Mouse (Mus musculus): ENCODE measurements around the gene Gm2115.

Gene Gm2115

GRCm38 (mm10) chr7:84528796-84529533 is at the start of gene Gm2115:
Gm2115 (plus strand) TSS chr7:84528954.
- DNase-seq, result peak; percentile 7

DNA sequence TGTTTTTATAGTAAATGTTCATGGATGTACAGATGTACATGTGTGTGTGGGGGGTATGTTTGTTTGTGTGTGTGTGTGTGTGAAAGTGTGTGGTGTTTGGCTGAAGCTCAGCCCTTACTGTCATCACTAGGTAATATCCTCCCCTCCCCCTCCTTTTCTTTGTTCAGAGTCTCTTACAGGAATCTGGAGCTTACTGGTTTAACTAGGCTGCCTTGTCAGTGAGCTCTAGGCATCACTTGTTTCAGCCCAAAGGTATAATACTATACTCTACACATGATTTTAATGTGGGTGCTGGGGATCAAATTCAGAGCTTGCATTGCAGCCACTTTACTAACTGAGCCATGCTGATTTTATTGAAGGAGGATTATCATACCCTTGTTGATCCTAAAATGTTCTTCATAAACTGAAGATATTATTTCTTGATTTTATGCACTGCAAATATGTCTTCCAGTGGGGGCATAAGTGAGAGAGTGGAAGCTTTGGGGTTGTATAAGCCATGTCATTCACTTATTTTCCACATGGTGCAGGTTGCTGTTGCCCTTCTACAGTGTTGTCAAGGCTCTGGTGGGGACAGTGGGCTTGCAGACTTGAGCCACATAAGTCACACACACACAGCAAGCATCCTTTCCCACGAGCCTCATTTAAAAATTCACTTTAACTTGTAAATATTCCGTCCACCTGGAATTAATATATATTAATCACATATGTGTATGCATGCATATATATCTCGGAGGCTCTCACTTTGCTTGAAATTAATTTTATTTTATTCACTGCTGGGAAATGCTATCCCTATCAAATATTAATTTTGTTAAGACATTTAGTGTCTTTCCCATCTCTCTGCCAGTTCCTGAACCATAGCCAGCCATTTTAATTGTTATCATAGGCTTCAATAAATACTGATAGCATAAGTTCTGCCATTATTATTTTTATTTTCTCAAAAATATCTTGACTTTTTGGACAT is 45.0 kb upstream of the Gm2115 start:
- no peak for DNase-seq

DNA sequence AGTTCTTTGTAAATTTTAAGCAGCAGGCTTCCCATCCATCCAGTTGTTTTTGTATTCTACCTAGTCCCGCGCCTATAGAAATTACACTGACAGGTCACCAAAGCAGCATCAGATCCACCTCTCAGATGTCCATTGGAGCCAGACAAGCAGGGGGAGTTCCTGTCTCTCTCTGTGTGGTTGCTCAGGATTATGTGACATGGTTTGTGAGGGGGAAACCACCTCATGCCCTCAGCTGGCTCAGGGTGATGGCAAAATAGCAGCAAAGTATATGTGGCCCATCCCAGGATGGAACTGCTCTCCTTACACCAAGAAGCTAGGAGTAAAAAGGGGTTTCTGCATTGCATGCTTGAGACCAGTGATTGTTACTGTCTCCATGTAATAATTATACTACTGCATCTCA is 42.3 kb upstream of the Gm2115 start:
- no peak for DNase-seq

DNA sequence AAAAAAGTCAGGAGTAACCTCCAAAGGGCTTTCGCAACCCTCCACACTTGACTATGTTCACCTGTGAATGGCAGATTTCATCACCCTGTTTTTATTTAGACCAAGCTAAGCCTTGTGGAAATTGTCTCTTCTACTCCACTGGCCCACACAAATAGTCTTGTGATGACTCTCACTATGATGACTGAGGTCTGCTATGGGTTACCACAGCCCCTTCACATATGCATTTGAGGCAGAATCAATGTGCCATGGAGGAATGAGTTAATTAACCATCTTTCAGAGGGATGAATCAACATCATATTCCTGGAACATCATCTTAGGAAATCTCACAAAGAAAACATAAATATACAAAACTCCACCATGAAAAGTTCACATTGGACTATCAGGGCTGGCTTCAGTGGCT is 25.6 kb upstream of the Gm2115 start:
- no peak for DNase-seq

- DNase-seq, result no peak
Measured at GRCm38 (mm10) chr7:84518533-84519198, 10.1 kb upstream of the Gm2115 start.

DNA sequence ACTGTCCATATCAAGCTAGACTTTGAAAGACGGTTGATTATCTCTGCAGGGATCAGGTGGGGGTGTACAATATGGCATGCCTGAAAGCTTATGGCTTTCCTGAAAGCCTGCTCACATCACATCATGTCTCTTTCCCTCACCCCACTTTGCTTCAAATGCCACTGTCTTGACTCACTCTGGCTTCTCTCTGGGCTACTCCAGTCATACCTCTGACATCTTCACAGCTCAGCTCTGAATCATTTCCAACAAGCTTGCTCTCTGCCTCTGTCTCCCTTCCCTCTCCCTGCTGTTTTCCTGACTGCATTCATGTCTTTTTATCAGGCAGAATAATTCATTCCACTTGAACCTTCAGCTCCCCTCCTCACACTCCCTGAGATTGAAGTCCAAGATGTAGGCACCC is 7.4 kb upstream of the Gm2115 start:
- DNase-seq, result no peak

DNA sequence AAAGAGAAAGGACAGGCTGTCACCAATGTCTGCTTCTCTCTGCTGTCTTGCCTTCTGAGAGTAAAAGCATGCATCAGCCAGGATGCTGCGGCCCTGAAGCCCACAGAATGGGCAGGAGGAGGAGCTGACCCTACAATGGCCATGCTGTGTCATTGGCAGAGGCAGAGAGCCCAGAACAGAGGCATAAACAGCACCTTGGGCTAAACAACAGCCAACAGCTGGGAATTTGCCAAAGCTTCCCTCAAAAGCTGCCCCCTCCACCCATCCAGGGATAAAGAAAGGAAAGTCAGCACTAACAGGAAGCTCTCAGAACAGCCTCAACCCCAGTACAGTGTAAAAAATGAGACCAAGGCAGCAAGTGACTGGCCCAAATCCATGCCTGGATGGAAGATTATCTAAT is 6.3 kb upstream of the Gm2115 start:
- DNase-seq, result no peak

- DNase-seq, result no peak
Measured at GRCm38 (mm10) chr7:84526171-84526570, 2.6 kb upstream of the Gm2115 start.

DNA sequence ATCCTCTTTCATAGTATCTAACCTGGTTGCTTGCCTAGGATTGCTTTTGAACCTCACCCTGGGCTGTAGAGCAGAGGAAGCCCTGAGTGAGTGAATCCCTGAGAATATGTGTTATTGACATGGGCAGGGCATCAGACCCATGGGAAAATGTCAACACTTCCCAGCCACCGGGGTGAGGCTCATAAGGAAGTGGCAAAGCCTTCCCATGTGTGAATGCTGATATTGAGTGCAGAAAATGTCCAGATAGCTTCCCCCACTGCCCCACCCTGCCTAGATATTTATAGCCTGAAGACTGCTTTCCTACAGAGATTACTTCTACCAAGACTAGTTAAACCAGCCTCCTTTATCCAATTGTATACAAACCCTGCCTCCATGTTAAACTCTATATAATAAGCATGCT is 4.0 kb downstream of the Gm2115 start:
- DNase-seq, result no peak

DNA sequence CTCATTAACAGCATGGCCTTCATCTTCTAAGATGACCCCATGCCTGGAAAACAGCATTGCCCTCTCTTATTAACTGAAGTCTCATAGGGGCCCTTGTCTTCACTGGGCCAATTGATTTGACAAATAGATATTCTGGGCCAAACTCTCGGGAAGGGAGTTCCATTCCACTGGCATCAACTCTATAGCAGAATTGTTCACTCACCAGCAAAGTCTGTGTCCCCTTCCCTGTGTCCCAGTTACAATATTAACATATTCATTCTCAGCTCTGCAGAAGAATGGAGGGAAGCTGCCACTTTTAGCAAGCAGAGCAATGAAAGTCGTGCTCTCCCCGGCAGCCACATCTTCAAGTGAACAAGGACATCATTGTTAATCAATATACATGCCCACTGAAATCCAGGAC is 5.9 kb downstream of the Gm2115 start:
- DNase-seq, result no peak

DNA sequence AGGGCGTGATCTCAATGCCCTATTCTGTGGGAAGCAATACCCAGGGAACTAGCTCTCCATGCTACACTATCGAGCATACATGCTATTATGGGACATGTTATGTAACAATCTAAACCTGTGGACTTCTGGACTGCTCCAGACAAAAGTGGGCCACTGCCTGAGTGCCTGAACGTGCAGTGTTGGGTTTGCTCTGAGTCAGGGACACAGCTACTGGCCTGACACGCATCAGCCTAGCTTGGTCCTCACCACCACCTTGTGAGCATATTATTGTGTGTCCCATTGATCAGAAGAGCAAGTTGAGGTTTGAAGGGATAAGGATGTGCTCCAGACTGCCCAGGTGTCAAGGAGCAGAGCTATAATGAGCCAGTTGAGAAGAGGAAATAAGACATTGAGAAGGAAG is 16.2 kb downstream of the Gm2115 start:
- no peak for DNase-seq

- DNase-seq, result no peak
Measured at GRCm38 (mm10) chr7:84546667-84547066, 17.9 kb downstream of the Gm2115 start.

- no peak for DNase-seq
Measured at GRCm38 (mm10) chr7:84551472-84551871, 22.7 kb downstream of the Gm2115 start.

- DNase-seq, result no peak
Measured at GRCm38 (mm10) chr7:84555294-84555693, 26.5 kb downstream of the Gm2115 start.

GRCm38 (mm10) chr7:84557332-84557731 is 28.6 kb downstream of the Gm2115 start:
- DNase-seq, result no peak

- no peak for DNase-seq
Measured at GRCm38 (mm10) chr7:84560500-84560899, 31.7 kb downstream of the Gm2115 start.

GRCm38 (mm10) chr7:84564236-84564635 is 35.5 kb downstream of the Gm2115 start:
- no peak for DNase-seq

DNA sequence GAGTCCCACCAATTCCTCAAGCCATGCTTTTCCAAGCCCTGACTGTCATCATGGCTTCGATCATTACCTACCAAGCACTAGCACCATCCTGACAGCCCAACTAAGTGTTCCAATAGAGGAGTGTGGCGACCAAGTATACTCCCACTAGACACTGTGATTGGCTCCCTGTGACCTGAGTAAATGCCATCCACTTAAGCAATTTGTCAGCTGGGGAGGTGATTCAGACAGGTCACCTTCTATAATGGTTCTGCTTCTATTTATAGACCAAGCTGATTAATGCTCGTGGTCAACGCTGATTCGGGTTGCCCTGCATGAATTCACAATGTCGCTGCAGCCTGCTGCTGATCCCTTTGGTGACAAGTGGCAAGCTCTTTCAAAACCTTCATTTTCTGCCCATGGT is 37.4 kb downstream of the Gm2115 start:
- no peak for DNase-seq

- no peak for DNase-seq
Measured at GRCm38 (mm10) chr7:84577034-84577433, 48.3 kb downstream of the Gm2115 start.

DNA sequence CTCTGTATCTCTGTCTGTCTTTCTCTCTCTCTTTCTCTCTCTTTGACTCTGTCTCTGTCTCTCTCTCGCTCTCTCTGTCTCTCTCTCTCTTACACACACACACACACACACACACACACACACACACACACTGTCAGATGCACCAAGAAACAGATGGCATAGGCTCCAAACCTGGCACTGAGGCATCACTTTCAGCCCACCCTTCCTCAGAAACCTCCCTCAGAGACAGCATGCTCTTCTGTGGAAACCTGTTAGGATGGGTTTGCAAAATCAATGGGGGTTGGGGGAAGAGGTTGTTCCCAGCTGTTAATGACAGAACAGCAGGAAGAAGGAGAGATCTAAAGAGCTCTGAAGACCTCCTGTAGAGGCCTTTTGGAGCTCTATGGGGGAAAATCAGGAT is 50.1 kb downstream of the Gm2115 start:
- no peak for DNase-seq

DNA sequence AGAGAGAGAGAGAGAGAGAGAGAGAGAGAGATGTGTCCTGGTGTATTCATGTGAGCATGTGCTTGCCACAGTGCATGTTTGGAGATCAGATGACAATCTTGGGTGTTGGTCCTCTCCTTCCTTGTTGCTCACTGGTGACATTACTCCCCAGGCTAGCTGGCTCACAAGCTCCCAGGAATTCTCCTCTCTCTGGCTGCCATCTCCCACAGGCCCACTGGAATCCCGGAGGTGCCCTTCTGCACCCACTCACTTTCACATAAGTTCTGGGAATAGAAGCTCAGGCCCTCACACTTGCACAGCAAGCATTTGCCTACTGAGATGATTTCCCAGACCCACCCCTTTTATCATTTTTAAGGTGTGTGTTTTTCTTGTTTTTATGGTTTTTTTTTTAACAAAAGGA is 51.0 kb downstream of the Gm2115 start:
- no peak for DNase-seq

DNA sequence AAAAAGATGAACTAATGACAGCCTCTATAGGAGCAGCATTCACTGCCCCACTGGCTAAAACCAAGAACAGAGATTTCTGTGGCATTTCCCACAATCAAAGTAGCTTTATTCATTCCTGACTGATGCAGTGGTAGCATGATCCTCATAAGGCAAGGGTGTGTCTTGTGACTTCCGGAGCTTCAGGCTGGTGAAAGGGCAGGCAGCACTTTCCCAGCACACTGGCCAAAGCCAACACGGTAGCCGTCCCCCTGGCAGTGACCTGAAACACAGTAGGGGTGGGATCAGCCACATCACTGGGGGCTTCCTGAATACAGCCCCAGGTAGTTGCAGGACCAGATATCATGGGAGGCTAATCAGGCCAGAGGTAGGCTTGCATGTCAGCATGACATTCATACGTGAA is 56.3 kb downstream of the Gm2115 start:
- DNase-seq, result no peak

DNA sequence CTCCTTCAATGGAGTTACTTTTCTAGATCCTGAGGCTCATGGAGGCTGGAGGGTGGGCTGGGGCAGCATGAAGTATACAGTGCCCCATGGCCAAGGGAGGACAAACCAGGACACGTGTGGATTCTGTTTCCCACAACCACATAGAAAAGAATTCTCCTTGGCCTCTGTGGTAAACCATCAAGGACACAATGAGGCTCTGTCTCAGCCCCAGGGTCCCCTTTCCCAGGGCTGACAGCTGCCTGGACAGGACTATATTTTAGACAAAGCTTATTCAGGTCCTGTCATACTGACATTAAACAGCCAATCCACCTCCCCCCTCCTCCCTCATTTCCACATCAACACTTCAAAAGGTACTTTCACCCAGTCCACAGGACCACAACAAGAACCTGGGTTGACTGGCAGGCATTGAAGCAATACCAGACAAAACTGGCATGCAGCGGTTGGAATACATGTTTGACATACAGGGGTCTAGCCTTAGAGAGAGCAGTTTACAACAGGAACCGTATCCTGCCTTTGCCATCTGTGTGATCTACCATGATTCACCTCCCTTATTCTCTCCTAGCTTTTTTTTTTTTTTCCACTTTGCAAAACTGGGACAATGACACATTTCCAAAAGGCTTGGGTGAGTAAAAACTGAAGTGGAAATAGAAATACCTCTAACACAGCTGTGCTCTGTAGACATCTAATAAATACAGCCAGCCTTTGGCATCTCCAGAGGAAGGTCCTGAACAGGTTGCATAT is 57.8 kb downstream of the Gm2115 start:
- DNase-seq, result no peak

All from thymus, postnatal 4 days (tissue).